Mouse (Mus musculus) megakaryocyte, embryonic 14.5 days (primary cell): ENCODE measurements around the gene Zmym2.

Experiments
- FLI1 ChIP-seq: IDR thresholded peaks from 2 replicates; pipeline ENCODE4 v1.6.1; 2012; ENCODE audit warnings: low read length, inconsistent platforms, mixed read lengths
- GATA1 ChIP-seq: IDR thresholded peaks from 3 replicates; pipeline ENCODE4 v1.6.1; 2012; ENCODE audit warnings: mixed read lengths, low read length, inconsistent platforms, borderline replicate concordance

- TF ChIP-seq GATA1 (no peak), FLI1 (no peak)
Measured at GRCm38 (mm10) chr14:56963969-56964734, 77.7 kb downstream of the Zmym2 start.
